Mouse (Mus musculus) bone marrow, adult 2 months (tissue): ENCODE measurements around the gene Fntb.

Source experiments
- CTCF ChIP-seq: fragments of 200-500 bp; IDR thresholded peaks from 2 replicates; pipeline ENCODE4 v1.5.1; 2011; ENCODE audit warnings: low read length, control low read depth; ENCODE audit not compliant: control insufficient read depth, insufficient read depth
- POLR2A ChIP-seq: fragments of 200-500 bp; IDR thresholded peaks from 2 replicates; pipeline ENCODE4 v1.6.1; 2011; ENCODE audit warnings: low read depth, mild to moderate bottlenecking, control low read depth, low read length, borderline replicate concordance; ENCODE audit not compliant: control insufficient read depth

GRCm38 (mm10) chr12:76818120-76818519, 52.7 kb downstream of the Fntb start:
- TF ChIP-seq CTCF (no peak), POLR2A (no peak)
